Mouse (Mus musculus) erythroid progenitor cell, adult 5-6 weeks (primary cell): ENCODE results near the gene Gm10160. TPM values are rescaled to one million over a fixed set of nuclear protein-coding genes. Genes with fewer than 3 reads are reported as not detected.

Experiments
- ATAC-seq: replicated peaks from 2 replicates; pipeline ENCODE4 v1.8.0; 2016; ENCODE audit warnings: moderate number of reproducible peaks, mild to moderate bottlenecking, moderate TSS enrichment, inconsistent platforms; ENCODE audit not compliant: poor library complexity, low FRiP score, severe bottlenecking
- total RNA-seq, 2 experiments: library from RNA; stranded (forward) in 1 of 2; stranded (reverse) in 1 of 2; fragments of 150-400 nt in 1 of 2; fragments of 186-747, 209-891 nt in 1 of 2; gene quantifications; 2 replicates each; pipeline versions ENCODE4 v1.2.3 to v1.2.4; 2015 to 2017; ENCODE audit warnings: low replicate concordance in 2 of 2

The Gm10160 gene
- total RNA-seq (2015; ENCODE audit: low replicate concordance) = not detected in 2 replicates
- total RNA-seq (2017; ENCODE audit: low replicate concordance) = not detected in 2 replicates

DNA sequence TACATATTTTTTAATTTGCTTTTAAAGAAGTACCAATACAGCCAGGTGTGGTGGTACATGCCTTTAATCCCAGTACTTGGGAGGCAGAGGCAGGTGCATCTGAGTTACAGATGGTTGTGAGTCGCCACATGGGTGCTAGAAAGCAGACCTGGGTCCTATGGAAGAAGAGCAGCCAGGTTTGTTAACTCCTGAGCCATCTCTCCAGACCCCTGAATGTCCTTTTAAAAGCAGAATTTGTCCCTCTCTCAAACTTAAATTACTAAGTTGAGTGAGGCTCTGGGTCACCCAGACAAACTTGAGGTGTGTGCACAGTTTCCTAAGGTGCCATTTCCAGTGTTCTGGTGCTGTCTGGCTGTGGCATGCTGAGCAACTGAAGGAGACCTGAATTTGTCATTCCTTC, at the start of gene Gm10160:
Gene Gm10160, minus strand, starts transcription at position 101 of the 400 bp plus-strand sequence.
- no peak for ATAC-seq

GRCm38 (mm10) chr7:81904926-81905325, 49.3 kb upstream of the Gm10160 start:
- no peak for ATAC-seq

GRCm38 (mm10) chr7:81904094-81904493, 48.5 kb upstream of the Gm10160 start:
- ATAC-seq = no peak

GRCm38 (mm10) chr7:81899361-81899760, 43.8 kb upstream of the Gm10160 start:
- no peak for ATAC-seq

DNA sequence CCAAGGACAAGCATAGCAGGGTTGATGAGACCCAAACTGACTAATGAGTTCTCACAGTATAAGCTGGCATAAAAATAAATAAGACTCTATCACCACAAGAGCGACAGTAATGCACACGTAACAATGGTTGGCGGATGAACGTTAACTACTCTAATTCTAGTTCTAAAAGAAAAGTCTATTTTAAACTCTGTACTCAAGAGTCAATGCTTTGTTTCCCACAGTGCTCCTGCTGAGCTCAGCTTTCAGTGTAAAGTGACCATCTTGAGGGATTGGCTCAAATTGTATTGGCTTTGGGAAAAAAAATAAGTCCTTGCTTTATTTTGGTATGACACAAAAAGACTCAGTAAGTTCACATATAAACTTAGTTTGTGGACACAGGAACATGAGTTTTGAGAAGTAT, 29.5 kb upstream of the Gm10160 start:
- no peak for ATAC-seq

DNA sequence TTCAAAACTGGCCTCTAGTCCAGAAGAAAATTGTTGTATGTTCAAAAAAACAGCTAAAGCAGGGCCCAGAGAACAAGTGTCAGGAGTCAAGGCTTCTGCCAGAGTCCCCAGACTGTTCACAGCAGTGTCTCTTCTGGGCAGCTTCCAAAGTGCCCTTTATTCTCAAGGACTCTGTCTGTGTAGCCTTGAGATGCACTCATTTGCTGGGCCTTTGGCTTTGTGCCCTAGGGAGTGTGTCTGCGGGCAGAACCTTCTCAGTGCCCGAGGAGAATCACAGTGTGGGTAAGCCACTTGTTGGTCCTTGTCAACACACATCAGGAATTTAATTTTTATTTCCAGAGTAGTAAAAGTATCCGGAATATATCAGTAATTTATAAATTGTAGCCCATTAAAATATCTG, 26.0 kb upstream of the Gm10160 start:
- no peak for ATAC-seq

DNA sequence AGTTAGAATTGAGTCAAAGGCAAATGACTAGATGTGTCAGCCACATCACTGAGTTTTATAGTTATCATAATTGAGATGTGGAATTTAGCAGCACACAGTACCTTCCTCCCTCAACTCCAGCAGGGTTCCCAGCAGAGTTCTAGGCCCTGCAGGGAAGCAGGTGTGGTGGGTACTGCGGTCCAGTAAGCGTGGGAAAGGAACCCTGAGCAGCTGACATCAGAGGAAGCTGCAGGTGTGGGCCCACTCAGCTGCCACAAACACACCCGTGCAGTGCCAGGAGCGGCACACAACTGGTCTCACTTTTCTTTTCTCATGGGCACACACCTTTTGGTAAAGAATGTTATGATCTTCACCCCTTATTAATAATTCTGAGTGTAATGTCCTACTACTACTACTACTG, 25.2 kb upstream of the Gm10160 start:
- no peak for ATAC-seq

- ATAC-seq = no peak
These were observed 24.7 kb upstream of the Gm10160 start for GRCm38 (mm10) chr7:81880286-81880685.

DNA sequence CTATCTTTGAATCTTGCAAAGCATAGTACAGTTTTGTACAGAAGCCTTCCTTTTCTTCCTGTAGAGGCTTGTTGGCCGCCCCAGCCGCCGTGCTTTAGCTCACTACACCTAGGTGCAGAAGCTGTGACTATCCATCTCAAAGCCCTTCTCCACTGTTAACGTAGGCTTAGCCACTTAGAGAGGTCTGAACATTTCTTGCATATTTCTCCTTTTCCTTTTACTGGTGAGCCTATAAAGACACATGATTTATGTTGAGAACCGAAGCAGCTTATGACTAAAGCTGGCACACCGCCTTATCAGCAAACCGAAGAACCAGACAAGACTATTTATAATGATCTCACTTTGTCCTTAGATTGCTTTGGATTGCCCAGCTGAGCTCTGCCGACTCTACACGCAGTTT, 19.8 kb upstream of the Gm10160 start:
- no peak for ATAC-seq

GRCm38 (mm10) chr7:81874636-81875035, 19.0 kb upstream of the Gm10160 start:
- ATAC-seq = no peak

DNA sequence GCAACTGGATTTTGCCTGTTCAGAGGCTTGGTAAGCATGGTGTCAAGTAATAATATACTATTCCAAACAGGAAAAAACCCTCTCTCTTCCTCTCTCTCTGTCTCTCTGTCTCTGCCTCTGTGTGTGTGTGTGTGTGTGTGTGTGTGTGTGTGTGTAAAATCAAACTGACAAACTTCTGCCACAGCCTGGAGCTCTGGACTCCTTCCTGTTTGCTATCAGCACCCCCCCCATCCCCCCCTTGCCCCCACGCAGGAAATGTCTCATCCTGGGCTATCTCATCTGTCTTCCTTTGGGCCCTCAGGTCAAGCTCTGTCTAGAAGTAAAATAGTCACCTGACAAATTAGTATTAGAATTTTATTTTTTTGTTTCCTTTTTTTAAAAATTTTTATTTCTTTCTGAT, 18.2 kb upstream of the Gm10160 start:
- no peak for ATAC-seq

GRCm38 (mm10) chr7:81872493-81873013, 17.0 kb upstream of the Gm10160 start:
- no peak for ATAC-seq

DNA sequence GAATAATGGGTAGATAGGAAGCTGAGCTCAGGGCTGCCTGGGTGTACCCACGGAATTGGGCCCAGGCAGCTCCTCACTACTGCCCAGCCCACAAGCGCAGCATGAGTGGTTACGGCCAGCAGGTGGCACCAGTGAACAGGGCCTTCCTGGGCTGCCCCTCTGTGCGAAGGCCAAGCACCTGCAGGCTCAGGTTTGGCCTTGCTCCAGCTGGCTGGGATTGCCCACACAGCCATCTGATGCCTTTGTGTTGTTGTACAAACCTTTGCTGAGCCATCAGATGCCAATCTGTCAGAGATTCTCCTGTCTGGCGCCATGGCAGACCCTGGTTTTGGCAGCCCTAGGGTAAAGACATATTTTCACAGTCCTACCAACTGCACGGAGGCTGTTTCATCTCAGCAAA, 12.6 kb upstream of the Gm10160 start:
- peak; percentile 79 for ATAC-seq

DNA sequence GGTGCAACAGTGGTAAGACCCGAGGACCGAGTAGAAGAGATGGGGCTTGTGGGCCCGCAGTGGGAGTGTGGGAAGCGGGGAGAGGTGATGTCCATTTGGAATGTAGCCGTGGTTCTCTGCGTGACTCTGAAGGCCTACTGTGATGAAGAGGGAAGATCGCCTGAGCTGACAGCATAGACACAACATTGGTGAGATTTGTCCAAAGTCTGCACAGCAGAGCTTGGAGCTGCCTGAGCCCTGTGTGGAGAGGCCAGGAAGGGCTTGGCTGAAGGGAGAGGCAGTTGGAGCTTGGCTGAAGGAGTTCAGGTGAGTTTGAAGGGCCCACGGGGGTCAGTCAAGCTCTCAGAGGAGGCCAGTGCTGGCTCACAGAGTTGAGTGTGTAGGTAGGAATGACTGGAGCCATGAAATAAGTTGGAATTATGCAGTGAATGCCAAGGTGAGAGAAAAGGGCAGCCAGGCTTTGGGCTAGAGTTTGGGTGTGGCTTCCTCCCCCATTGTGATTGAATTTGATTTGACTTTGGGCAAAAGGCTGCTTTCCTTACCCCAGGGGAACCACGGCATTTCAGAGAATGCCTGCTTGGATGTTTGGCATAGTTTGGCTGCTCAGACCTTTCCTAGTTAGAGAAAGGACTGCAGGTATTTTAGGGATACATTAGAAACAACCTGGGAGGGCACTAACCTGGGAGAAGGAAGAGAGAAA, 11.8 kb upstream of the Gm10160 start:
- no peak for ATAC-seq

DNA sequence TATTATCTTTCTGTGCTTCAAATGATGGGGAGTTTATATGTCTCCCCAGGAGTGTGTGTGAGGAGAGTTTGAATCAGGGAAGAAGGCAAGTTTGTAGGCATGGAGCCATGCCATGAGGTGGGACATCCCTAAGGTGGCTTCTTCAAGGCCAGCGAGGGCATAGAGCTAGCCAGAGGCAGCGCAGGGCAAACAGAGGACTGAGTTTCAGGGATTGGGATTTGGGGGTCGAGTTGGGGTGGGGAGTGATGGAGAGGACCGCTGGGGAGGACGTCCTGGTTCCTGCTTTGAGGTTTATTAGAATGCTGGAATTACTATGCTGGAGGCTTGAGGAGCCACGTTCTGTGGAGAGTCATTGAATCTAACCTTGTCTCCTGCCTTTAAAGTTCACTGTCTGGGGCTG, 10.3 kb upstream of the Gm10160 start:
- no peak for ATAC-seq

DNA sequence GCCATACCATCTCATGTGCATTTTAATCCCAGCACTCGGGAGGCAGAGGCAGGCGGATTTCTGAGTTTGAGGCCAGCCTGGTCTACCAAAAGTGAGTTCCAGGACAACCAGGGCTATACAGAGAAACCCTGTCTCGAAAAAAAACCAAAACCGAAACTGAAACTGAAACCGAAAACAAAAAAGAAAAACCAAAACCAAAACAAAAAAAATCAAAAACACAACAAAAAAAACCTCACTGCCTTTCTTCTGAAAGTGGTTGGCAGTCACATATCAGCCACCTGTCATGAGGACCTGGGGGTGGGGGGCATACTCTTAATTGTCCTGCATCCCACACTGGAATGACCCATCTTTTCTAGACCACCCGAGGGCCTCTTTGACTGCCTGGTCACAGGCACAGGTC, 9.0 kb upstream of the Gm10160 start:
- no peak for ATAC-seq

GRCm38 (mm10) chr7:81862587-81863583, 7.3 kb upstream of the Gm10160 start:
- ATAC-seq = no peak

DNA sequence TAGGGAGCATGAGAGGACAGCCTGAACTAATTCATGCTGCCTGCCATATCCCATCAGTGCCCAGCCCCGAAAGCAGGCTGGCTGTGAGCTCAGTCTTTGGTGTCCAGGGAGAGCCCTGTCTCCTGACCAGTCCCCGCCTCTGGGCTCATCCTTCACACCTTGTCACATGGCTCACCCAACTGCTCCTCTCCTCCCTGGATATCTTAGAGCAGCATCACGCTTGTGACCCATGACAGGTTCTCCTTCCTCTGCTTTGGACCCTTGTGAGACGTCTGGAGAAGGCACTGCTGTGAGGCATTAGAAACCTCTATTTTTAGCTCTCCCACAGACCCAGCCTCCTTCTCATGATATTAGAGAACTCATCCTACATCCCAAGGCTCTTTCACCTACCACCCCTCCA, 6.3 kb upstream of the Gm10160 start:
- ATAC-seq = no peak

GRCm38 (mm10) chr7:81861461-81861860, 5.9 kb upstream of the Gm10160 start:
- ATAC-seq = no peak

GRCm38 (mm10) chr7:81860996-81861395, 5.4 kb upstream of the Gm10160 start:
- ATAC-seq = no peak

DNA sequence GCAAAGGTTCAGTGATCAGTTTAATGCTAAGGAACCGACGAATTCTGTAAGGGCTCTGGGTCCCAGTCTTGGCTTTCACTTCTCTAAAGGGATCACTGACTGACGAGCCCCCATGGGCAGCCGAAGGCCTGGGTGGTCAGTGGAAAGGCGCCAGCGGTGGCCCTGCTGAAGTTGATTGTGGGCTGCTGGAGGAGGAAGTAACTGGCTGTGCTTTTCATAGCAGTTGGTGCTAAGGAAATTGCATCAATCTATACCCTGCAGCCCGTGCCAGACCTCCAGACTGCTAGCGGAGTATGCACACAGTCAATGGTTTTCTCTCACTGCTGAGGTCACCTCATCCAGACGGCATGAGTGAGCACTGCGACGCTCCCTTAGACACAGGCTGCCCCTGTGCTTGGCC, 4.5 kb upstream of the Gm10160 start:
- no peak for ATAC-seq
